Mouse (Mus musculus): Measurements from ENCODE around the gene Uggt2. TPM values are rescaled to one million over a fixed set of nuclear protein-coding genes. Genes with fewer than 3 reads are reported as not detected.

Gene Uggt2
- polyA plus RNA-seq, 1 experiment: 46.6 TPM

- DNase-seq (ENCODE audit: extremely low spot score in 1 of 2, low spot score in 1 of 2): no peak
These were observed 61.5 kb downstream of the Uggt2 start for GRCm38 (mm10) chr14:119037755-119038154.

- no peak for DNase-seq (ENCODE audit: extremely low spot score in 1 of 2, low spot score in 1 of 2)
These were observed 62.0 kb downstream of the Uggt2 start for GRCm38 (mm10) chr14:119037076-119037683.

- peak in 1 of 2 experiments; percentile 46 for DNase-seq (ENCODE audit: extremely low spot score in 1 of 2, low spot score in 1 of 2)
These were observed 71.5 kb downstream of the Uggt2 start for GRCm38 (mm10) chr14:119027675-119028253.

GRCm38 (mm10) chr14:119027130-119027529, 72.1 kb downstream of the Uggt2 start:
- DNase-seq (ENCODE audit: extremely low spot score in 1 of 2, low spot score in 1 of 2): peak in 1 of 2 experiments; percentile 62

GRCm38 (mm10) chr14:119025889-119026288, 73.3 kb downstream of the Uggt2 start:
- DNase-seq (ENCODE audit: extremely low spot score in 1 of 2, low spot score in 1 of 2): no peak

- DNase-seq (ENCODE audit: extremely low spot score in 1 of 2, low spot score in 1 of 2): peak in 1 of 2 experiments; percentile 57
These were observed 85.7 kb downstream of the Uggt2 start for GRCm38 (mm10) chr14:119013549-119013948.

GRCm38 (mm10) chr14:119012607-119013431, 86.4 kb downstream of the Uggt2 start:
- DNase-seq (ENCODE audit: extremely low spot score in 1 of 2, low spot score in 1 of 2): peak; percentile 73 to 84

GRCm38 (mm10) chr14:119009531-119009930, 89.7 kb downstream of the Uggt2 start:
- DNase-seq (ENCODE audit: extremely low spot score in 1 of 2, low spot score in 1 of 2): no peak

- no peak for DNase-seq (ENCODE audit: extremely low spot score in 1 of 2, low spot score in 1 of 2)
These were observed 91.1 kb downstream of the Uggt2 start for GRCm38 (mm10) chr14:119008031-119008590.

- DNase-seq (ENCODE audit: extremely low spot score in 1 of 2, low spot score in 1 of 2): peak; percentile 99
These were observed 91.9 kb downstream of the Uggt2 start for GRCm38 (mm10) chr14:119007103-119007951.

GRCm38 (mm10) chr14:119006441-119007102, 92.7 kb downstream of the Uggt2 start:
- DNase-seq (ENCODE audit: extremely low spot score in 1 of 2, low spot score in 1 of 2): no peak

- no peak for DNase-seq (ENCODE audit: extremely low spot score in 1 of 2, low spot score in 1 of 2)
These were observed 93.4 kb downstream of the Uggt2 start for GRCm38 (mm10) chr14:119005834-119006233.

GRCm38 (mm10) chr14:119003320-119003719, 95.9 kb downstream of the Uggt2 start:
- peak in 1 of 2 experiments; percentile 46 for DNase-seq (ENCODE audit: extremely low spot score in 1 of 2, low spot score in 1 of 2)

- no peak for DNase-seq (ENCODE audit: extremely low spot score in 1 of 2, low spot score in 1 of 2)
These were observed 103.9 kb downstream of the Uggt2 start for GRCm38 (mm10) chr14:118995226-118995925.

- DNase-seq (ENCODE audit: extremely low spot score in 1 of 2, low spot score in 1 of 2): no peak
These were observed 111.4 kb downstream of the Uggt2 start for GRCm38 (mm10) chr14:118987523-118988496.

GRCm38 (mm10) chr14:118986653-118987522, 112.3 kb downstream of the Uggt2 start:
- peak in 1 of 2 experiments; percentile 86 for DNase-seq (ENCODE audit: extremely low spot score in 1 of 2, low spot score in 1 of 2)

GRCm38 (mm10) chr14:118984161-118984560, 115.1 kb downstream of the Uggt2 start:
- no peak for DNase-seq (ENCODE audit: extremely low spot score in 1 of 2, low spot score in 1 of 2)
